In the genomic region with DNA sequence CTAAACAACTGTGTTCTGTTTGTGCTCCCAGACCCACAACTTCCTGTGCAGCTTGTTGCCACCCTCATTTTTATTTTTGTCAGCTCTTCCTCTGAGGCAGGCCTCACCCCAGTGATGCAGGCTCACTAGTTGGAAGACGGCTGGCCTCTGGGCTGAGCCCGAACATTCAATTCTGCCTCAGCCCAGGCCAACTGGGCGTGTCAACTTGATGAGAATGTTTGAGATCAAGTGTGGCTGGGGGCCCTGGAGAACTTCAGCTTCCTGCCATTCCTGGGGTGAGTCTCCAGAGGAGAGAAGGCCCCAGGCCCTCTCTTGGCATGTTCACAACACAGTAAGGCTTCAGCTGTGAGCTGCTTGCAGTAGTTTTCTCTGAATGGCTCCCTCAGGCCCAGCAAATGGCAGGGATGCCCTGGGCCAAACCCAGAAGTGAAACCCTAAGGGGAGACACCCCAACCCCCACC, we compare ENCODE assay signal across 9 mouse cellular contexts. TPM values are rescaled to one million over a fixed set of nuclear protein-coding genes. Genes with fewer than 3 reads are reported as not detected.
A peak's percentile ranks its signal among the peaks of the same experiment; 100 is the strongest.
DNase-seq lines count a peak whose midpoint lies in the region; ATAC-seq and TF ChIP-seq lines count a peak whose summit lies in the region.
"Had no signal": no experiment of that assay in that cellular context is flagged by ENCODE, and none has a peak within 500 bp of the region (broad histone marks: within the 10 kb centered on the region; RNA-seq: fewer than 3 reads in every experiment).

No protein-coding gene starts in this region.

- peaks cover 9% of the 10 kb centered on the region for H3K4me1 ChIP-seq in bone marrow, adult 2 months (ENCODE audit: control insufficient read depth, insufficient read depth, low read length)

- no peak for TF ChIP-seq CTCF in bone marrow, adult 2 months (IDR thresholded peaks at IDR 0.05; ENCODE audit: control insufficient read depth, insufficient read depth, low read length)

- 19% methylated on average over 3 of the region's 3 CpGs for WGBS in bone marrow, adult 2 months

- H3K27ac ChIP-seq in bone marrow, adult 2 months (ENCODE audit: control insufficient read depth, insufficient read depth, low read depth, low read length, poor library complexity) = peak overlapping the region; percentile 90

- H3K4me3 ChIP-seq in bone marrow, adult 2 months (replicated peaks; ENCODE audit: control insufficient read depth, low read depth, low read length) = no peak overlapping the region
- H3K4me3 ChIP-seq: myocyte had no signal

- DNase-seq in lung, postnatal 36 days = peak; percentile 64
- DNase-seq in retina, postnatal 1 day = no peak
- DNase-seq in cerebellum, postnatal 4 days (ENCODE audit: low spot score in 2 of 2) = no peak
- DNase-seq in cerebellum, adult 11-12 months = no peak
- DNase-seq in cerebellum, adult 8-10 months = no peak

- no peak for TF ChIP-seq POLR2A in bone marrow, adult 2 months (IDR thresholded peaks at IDR 0.05; ENCODE audit: borderline replicate concordance, control insufficient read depth, low read depth, low read length)

- ATAC-seq in CD4-positive, CD25-positive, alpha-beta regulatory T cell, adult 4 months = peak; percentile 57
- ATAC-seq in hematopoietic stem cell, adult 5-6 weeks (replicated peaks in 1 of 2; ENCODE audit: insufficient read depth in 1 of 2, low FRiP score in 2 of 2, low TSS enrichment in 1 of 2, low read depth in 1 of 2, poor library complexity in 2 of 2, severe bottlenecking in 2 of 2) = peak; percentile 19 to 40; a peak in 3 of 4 replicates

RNA-seq across cellular contexts. Expression of gene Pdcd4, which starts 1.7 kb away (rescaled TPM):
- polyA plus RNA-seq in CD4-positive, CD25-positive, alpha-beta regulatory T cell, adult 4 months (2017; shearing (Covaris generic)) = 100 to 1,000 TPM; 447 to 643 TPM
- polyA plus RNA-seq in bone marrow, adult 2 months (2011; ENCODE audit: insufficient read depth, insufficient read length, low replicate concordance, missing spikeins) = 47.8 and 49.6 TPM in 2 replicates
- total RNA-seq in hematopoietic stem cell, adult 5-6 weeks (2017) = 182 and 234 TPM in 2 replicates

RNA-seq across cellular contexts. Expression of gene Shoc2, which starts 50.4 kb away (rescaled TPM):
- polyA plus RNA-seq in CD4-positive, CD25-positive, alpha-beta regulatory T cell, adult 4 months (2017; shearing (Covaris generic)) = 10 to 100 TPM; 65.7 to 68.8 TPM
- polyA plus RNA-seq in bone marrow, adult 2 months (2011; ENCODE audit: insufficient read depth, insufficient read length, low replicate concordance, missing spikeins) = 11.8 and 17.4 TPM in 2 replicates
- 61.1 and 63.8 TPM in 2 replicates for total RNA-seq in hematopoietic stem cell, adult 5-6 weeks (2017)

RNA-seq across cellular contexts. Expression of gene Bbip1, which starts 50.7 kb away (rescaled TPM):
- 100 to 1,000 TPM; 101 to 113 TPM for polyA plus RNA-seq in CD4-positive, CD25-positive, alpha-beta regulatory T cell, adult 4 months (2017; shearing (Covaris generic))
- polyA plus RNA-seq in bone marrow, adult 2 months (2011; ENCODE audit: insufficient read depth, insufficient read length, low replicate concordance, missing spikeins) = 25.8 and 32.5 TPM in 2 replicates
- total RNA-seq in hematopoietic stem cell, adult 5-6 weeks (2017) = 43.6 and 47.7 TPM in 2 replicates
